ENCODE assay signal across 17 mouse cellular contexts in genomic region chr14:22495286-22495685, GRCm38 (mm10).
DNase-seq lines count a peak whose midpoint lies in the region; ATAC-seq and TF ChIP-seq lines count a peak whose summit lies in the region.
"Had no signal": no experiment of that assay in that cellular context is flagged by ENCODE, and none has a peak within 500 bp of the region (broad histone marks: within the 10 kb centered on the region; RNA-seq: fewer than 3 reads in every experiment).

No protein-coding gene starts in this region.

- H3K36me3 ChIP-seq in heart, adult 2 months (ENCODE audit: control insufficient read depth, insufficient read depth, low read length) = no peaks in the 10 kb centered on the region
- H3K36me3 ChIP-seq in hindbrain, embryonic 15.5 days = no peaks in the 10 kb centered on the region
- no peaks in the 10 kb centered on the region for H3K36me3 ChIP-seq in neural tube, embryonic 11.5 days (ENCODE audit: control insufficient read depth, insufficient read depth, low read length)
- H3K36me3 ChIP-seq: kidney, embryonic 15.5 days; limb, embryonic 13.5 days; liver, embryonic 13.5 days had no signal

- no peaks in the 10 kb centered on the region for H3K27me3 ChIP-seq in heart, adult 2 months (ENCODE audit: control insufficient read depth, insufficient read depth, low read length)
- no peaks in the 10 kb centered on the region for H3K27me3 ChIP-seq in hindbrain, embryonic 15.5 days
- H3K27me3 ChIP-seq in neural tube, embryonic 11.5 days (ENCODE audit: control insufficient read depth, insufficient read depth, low read length) = no peaks in the 10 kb centered on the region
- H3K27me3 ChIP-seq: CH12.LX; kidney, embryonic 15.5 days; limb, embryonic 13.5 days; liver, embryonic 13.5 days had no signal

- no peaks in the 10 kb centered on the region for H3K79me2 ChIP-seq in heart, adult 2 months (replicated peaks; ENCODE audit: control insufficient read depth, insufficient read depth, low read length)

- H3K4me1 ChIP-seq in heart, adult 2 months (ENCODE audit: control insufficient read depth, insufficient read depth, low read length) = no peaks in the 10 kb centered on the region
- H3K4me1 ChIP-seq in hindbrain, embryonic 15.5 days (replicated peaks) = peaks cover 4% of the 10 kb centered on the region; the same call in 1 of the 2 replicates
- peaks cover 10% of the 10 kb centered on the region; the same call in 1 of the 2 replicates for H3K4me1 ChIP-seq in neural tube, embryonic 11.5 days (ENCODE audit: control insufficient read depth, insufficient read depth, low read length)
- H3K4me1 ChIP-seq: kidney, embryonic 15.5 days; liver, embryonic 13.5 days had no signal

- no peak for TF ChIP-seq CTCF in heart, adult 2 months (IDR thresholded peaks at IDR 0.05)

- no peak overlapping the region for H3K4me2 ChIP-seq in hindbrain, embryonic 15.5 days
- no peak overlapping the region for H3K4me2 ChIP-seq in neural tube, embryonic 11.5 days (ENCODE audit: low read depth)
- H3K4me2 ChIP-seq: kidney, embryonic 15.5 days; limb, embryonic 13.5 days; liver, embryonic 13.5 days; lung, embryonic 14.5 days had no signal

- TF ChIP-seq EP300 in heart, adult 2 months (IDR thresholded peaks at IDR 0.05; ENCODE audit: insufficient read depth, low read depth, low read length) = no peak

- ATAC-seq in hindbrain, embryonic 15.5 days (ENCODE audit: low FRiP score, low read depth) = peak; percentile 76; the same call in 1 of the 2 replicates
- no peak for ATAC-seq in neural tube, embryonic 11.5 days (ENCODE audit: insufficient read depth, low FRiP score, low TSS enrichment)
- ATAC-seq in frontal cortex, adult (ENCODE audit: low TSS enrichment) = no peak
- no peak for ATAC-seq in erythroblast, adult 5-6 weeks (replicated peaks; ENCODE audit: low FRiP score, poor library complexity, severe bottlenecking)
- ATAC-seq: intestine, postnatal 0 days had no signal

- WGBS in heart, adult 2 months = 73% methylated on average over 8 of the region's 8 CpGs
- 20% methylated on average over 8 of the region's 8 CpGs for WGBS in hindbrain, embryonic 15.5 days
- 30% methylated on average over 8 of the region's 8 CpGs for WGBS in neural tube, embryonic 11.5 days

- no peak for TF ChIP-seq POLR2A in heart, adult 2 months (IDR thresholded peaks at IDR 0.05; ENCODE audit: insufficient read depth, low read depth, low read length)

- intact Hi-C loops in heart, adult 2 months (cut with DNase I) = no loop called here

- no peak overlapping the region for H3K4me3 ChIP-seq in heart, adult 2 months
- H3K4me3 ChIP-seq in hindbrain, embryonic 15.5 days = no peak overlapping the region
- no peak overlapping the region for H3K4me3 ChIP-seq in neural tube, embryonic 11.5 days (ENCODE audit: low read depth, low read length)
- H3K4me3 ChIP-seq: kidney, embryonic 15.5 days; limb, embryonic 13.5 days; liver, embryonic 13.5 days had no signal

- no peak overlapping the region for H3K9ac ChIP-seq in heart, adult 2 months (ENCODE audit: low read depth, low read length)
- H3K9ac ChIP-seq in hindbrain, embryonic 15.5 days = no peak overlapping the region
- no peak overlapping the region; the same call in 1 of the 2 replicates for H3K9ac ChIP-seq in neural tube, embryonic 11.5 days (ENCODE audit: low read length)
- H3K9ac ChIP-seq: kidney, embryonic 15.5 days; limb, embryonic 13.5 days; liver, embryonic 13.5 days; lung, embryonic 14.5 days had no signal

- no peak overlapping the region for H3K27ac ChIP-seq in heart, adult 2 months
- H3K27ac ChIP-seq in hindbrain, embryonic 15.5 days (replicated peaks) = no peak overlapping the region
- peak overlapping the region; percentile 77 for H3K27ac ChIP-seq in neural tube, embryonic 11.5 days (ENCODE audit: low read depth, low read length)
- H3K27ac ChIP-seq: kidney, embryonic 15.5 days; limb, embryonic 13.5 days; liver, embryonic 13.5 days had no signal

- DNase-seq in heart, adult 11 months = peak; percentile 48
- no peak for DNase-seq in heart, adult 2 months
- DNase-seq in embryo, embryonic 11 days = peak; percentile 51
- DNase-seq in neural tube, embryonic 11.5 days (ENCODE audit: low spot score) = peak; percentile 51
- no peak for DNase-seq in frontal cortex, postnatal 25 days (ENCODE audit: low spot score in 2 of 2)
- DNase-seq: cerebellum, adult 18-20 months; gastrocnemius, postnatal 25 days; layer of hippocampus, postnatal 36 days; liver, embryonic 13.5 days had no signal

- H3K9me3 ChIP-seq in hindbrain, embryonic 15.5 days = no peaks in the 10 kb centered on the region
- no peaks in the 10 kb centered on the region for H3K9me3 ChIP-seq in neural tube, embryonic 11.5 days (ENCODE audit: control insufficient read depth, low read length)
- H3K9me3 ChIP-seq: kidney, embryonic 15.5 days; limb, embryonic 13.5 days; liver, embryonic 13.5 days had no signal

Comparison
In these comparisons a context has a peak if more than half of its experiments do, and no peak if none do; other contexts are left out.
1. DNase-seq: peak in heart, adult 11 months (single experiment), embryo, embryonic 11 days (single experiment) and neural tube, embryonic 11.5 days (single experiment); none in heart, adult 2 months (0 of 2) and frontal cortex, postnatal 25 days (0 of 2).